Mouse (Mus musculus) neural tube, embryonic 12.5 days (tissue): ENCODE results near the gene Siva1. TPM values are rescaled to one million over a fixed set of nuclear protein-coding genes. Genes with fewer than 3 reads are reported as not detected.

ENCODE experiments used
- ATAC-seq: fragments of 200-750 bp; cut with Nextera tagmentation; 2 replicates; pipeline ENCODE4 v1.8.0; 2017; ENCODE audit warnings: low read depth, mild to moderate bottlenecking, moderate TSS enrichment, moderate library complexity; ENCODE audit not compliant: low FRiP score
- H3K27ac ChIP-seq: fragments of 300-500 bp; sonication (generic); 2 replicates; pipeline ENCODE4 v1.5.1; 2016
- H3K27me3 ChIP-seq: fragments of 300-500 bp; sonication (generic); replicated peaks from 2 replicates; pipeline ENCODE4 v1.6.1; 2016; ENCODE audit warnings: mild to moderate bottlenecking
- H3K36me3 ChIP-seq: fragments of 300-500 bp; sonication (generic); 2 replicates; pipeline ENCODE4 v1.6.1; 2016; ENCODE audit warnings: mild to moderate bottlenecking
- H3K4me1 ChIP-seq: fragments of 300-500 bp; sonication (generic); 2 replicates; pipeline ENCODE4 v1.6.1; 2016
- H3K4me2 ChIP-seq: fragments of 300-500 bp; sonication (generic); replicated peaks from 2 replicates; pipeline ENCODE4 v1.6.1; 2016; ENCODE audit warnings: mild to moderate bottlenecking
- H3K4me3 ChIP-seq: fragments of 300-500 bp; sonication (generic); 2 replicates; pipeline ENCODE4 v1.5.1; 2016
- H3K9ac ChIP-seq: fragments of 300-500 bp; sonication (generic); 2 replicates; pipeline ENCODE4 v1.6.1; 2016; ENCODE audit warnings: mild to moderate bottlenecking
- H3K9me3 ChIP-seq: fragments of 300-500 bp; sonication (generic); 2 replicates; pipeline ENCODE4 v1.6.1; 2016; ENCODE audit warnings: mild to moderate bottlenecking
- WGBS: fragments of 180-500 bp; shearing (Covaris S2); methylation state at CpG from one replicate; pipeline ENCODE4 v1.1.7; 2016; 5-methylcytosine and 5-hydroxymethylcytosine counted together
- polyA plus RNA-seq: library from polyadenylated mRNA; unstranded; fragments of >200 nt; fragmentation: Nextera tagmentation; extraction: Ambion mirVana; gene quantifications from 2 replicates; pipeline ENCODE4 v1.2.1, GENCODE M21; 2016

Gene Siva1
- polyA plus RNA-seq, 1 experiment from 2014 or later = 108 TPM

DNA sequence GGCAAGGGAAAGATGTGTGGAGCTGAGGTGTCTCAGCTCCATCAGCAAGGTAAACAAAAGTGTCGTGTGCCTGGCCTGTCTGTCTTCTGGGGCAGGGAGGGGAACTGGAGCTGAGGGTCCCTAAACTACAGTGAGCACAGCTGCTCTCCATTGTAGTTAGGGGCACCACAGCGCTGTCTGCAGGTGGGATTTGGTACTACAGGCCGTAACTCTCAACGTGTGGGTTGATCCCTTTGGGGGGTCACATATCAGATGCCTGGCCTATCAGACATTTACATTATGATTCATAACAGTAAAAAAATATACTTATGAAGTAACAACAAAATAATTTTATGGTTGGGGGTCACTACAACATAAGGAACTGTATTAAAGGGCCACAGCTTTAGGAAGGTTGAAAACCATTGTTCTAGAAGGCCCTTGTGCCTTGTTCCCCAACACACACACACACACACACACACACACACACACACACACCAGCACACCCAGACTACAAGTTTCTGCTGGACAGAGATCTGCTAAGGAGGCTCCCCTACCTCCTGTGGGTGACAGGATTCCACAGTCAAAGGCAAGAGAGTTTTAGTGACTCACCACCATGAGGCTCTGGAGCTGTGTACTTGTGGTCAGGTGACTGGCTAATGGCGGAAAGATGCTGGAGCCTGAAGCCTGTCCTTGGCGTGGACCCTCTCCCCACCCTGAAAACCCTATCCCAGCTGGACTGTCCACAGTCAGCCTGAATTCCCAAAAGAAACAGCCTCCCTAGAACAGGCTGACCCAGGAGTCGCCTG is 17.2 kb upstream of the Siva1 start:
- no peak overlapping the region for H3K9ac ChIP-seq
- no peak overlapping the region for H3K27ac ChIP-seq
- no peak overlapping the region for H3K4me3 ChIP-seq
- no peaks in the 10 kb centered on the region for H3K36me3 ChIP-seq
- H3K4me2 ChIP-seq = no peak overlapping the region
- WGBS = 68% methylated on average over 7 of the region's 7 CpGs
- no peaks in the 10 kb centered on the region for H3K9me3 ChIP-seq
- ATAC-seq = no peak
- 0 out of 2 replicates have a peak, but pooled peaks cover 12% of the 10 kb centered on the region for H3K4me1 ChIP-seq
- 0 out of 2 replicates have a peak, but pooled peaks cover 4% of the 10 kb centered on the region for H3K27me3 ChIP-seq

DNA sequence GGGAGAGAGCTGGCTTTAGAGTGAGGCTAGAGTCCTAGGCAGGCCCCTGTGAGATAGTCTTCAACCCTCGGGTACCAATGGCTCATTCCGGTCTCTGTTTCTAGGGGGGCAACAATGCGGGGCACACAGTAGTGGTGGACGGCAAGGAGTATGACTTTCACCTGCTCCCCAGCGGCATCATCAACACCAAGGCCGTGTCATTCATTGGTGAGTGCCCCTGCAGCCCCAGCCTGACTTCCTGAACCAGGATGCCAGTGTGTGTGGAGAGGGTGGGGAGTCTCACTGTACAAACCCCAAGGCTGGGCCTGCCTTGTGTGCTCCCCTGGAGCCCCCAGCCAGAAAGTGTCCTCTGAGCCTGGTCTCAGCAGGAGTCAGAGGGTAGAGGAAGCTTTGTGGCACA is 16.3 kb upstream of the Siva1 start:
- Histone ChIP-seq H3K9me3 (no peaks in the 10 kb centered on the region), H3K9ac (no peak overlapping the region), H3K4me3 (no peak overlapping the region), H3K4me1 (0 out of 2 replicates have a peak, but pooled peaks cover 12% of the 10 kb centered on the region), H3K27ac (no peak overlapping the region), H3K27me3 (no peaks in the 10 kb centered on the region), H3K4me2 (no peak overlapping the region), H3K36me3 (no peaks in the 10 kb centered on the region)
- no peak for ATAC-seq
- WGBS = 86% methylated on average over 6 of the region's 6 CpGs

DNA sequence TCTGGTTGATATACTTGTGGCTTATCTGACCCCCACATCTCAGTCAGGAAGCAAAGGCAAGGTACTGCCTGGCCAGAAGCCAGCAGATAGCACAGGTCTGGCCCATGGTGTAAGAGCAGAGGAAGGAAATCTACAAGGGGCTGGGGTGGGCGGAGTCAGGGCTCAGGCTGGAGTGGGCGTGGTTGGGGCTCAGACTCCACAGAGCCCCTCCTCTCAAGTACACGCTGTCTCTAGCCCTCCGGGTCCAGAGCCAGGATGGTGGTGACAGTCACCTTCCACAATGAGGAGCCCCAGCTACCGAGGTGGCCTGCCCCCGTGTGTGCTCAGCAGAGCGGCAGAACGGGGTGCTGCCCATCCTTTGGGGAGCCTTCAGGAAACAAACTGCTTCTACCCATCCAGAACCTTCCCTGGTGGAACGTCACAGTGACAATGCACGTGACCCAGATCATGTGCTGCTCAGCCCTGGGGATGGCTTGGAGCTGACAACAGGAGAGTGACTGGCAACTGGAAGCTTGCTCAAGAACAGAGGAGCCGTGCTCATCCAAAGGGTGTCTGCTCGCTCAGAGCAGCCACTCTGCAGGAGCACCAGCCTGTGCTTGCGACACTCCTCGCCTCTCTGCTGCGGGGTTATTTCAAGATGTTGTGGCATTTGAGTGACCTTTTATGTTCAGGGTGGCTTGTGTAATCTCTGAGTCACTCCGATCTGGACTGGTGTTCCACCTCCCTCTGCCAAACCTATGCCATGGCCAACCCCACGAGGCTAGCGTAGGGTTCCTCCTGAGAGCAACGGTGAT is 15.4 kb upstream of the Siva1 start:
- Histone ChIP-seq H3K27ac (no peak overlapping the region), H3K4me1 (0 out of 2 replicates have a peak, but pooled peaks cover 11% of the 10 kb centered on the region), H3K4me2 (peak overlapping the region; percentile 53), H3K9me3 (no peaks in the 10 kb centered on the region), H3K27me3 (no peaks in the 10 kb centered on the region), H3K4me3 (no peak overlapping the region), H3K36me3 (no peaks in the 10 kb centered on the region), H3K9ac (no peak overlapping the region)
- WGBS = 38% methylated on average over 19 of the region's 19 CpGs
- peak; percentile 51 for ATAC-seq

DNA sequence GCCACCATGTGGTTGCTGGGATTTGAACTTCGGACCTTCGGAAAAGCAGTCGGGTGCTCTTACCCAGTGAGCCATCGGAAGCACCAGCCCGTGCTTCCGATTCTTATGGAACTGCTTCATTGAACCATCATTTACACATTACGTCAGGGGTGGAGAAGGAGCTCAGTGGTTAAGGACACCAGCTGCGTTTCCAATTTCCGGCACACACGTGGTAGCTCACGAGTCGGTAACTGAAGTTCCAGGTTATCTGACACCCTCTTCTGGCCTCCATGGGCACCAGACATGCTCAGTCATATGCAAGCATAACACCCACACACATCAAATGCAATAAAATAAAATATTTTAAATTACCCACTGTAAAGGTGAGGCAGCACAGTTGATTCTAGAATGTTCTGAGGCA is 14.4 kb upstream of the Siva1 start:
- Histone ChIP-seq H3K9me3 (no peaks in the 10 kb centered on the region), H3K4me1 (0 out of 2 replicates have a peak, but pooled peaks cover 8% of the 10 kb centered on the region), H3K4me3 (no peak overlapping the region), H3K9ac (no peak overlapping the region), H3K27ac (no peak overlapping the region), H3K27me3 (no peaks in the 10 kb centered on the region), H3K4me2 (no peak overlapping the region), H3K36me3 (no peaks in the 10 kb centered on the region)
- no peak for ATAC-seq
- WGBS = 94% methylated on average over 12 of the region's 12 CpGs

DNA sequence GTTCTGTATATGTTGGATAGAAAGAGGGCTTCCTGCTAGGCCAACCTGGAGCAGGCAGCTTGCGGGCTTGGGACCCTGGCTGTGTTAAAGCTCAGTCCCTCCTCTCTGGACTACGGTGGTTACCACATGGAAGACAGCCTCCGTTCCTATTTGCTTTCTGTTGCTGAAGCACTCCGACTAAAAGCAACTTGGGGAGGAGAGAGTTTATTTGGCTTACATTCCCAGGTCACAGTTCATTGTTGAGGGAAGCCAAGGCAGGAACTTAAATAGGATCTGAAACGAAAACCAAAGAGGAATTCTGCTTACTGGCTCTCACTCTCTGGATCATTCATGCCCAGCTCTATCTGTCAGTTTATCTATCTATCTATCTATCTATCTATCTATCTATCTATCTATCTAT is 13.7 kb upstream of the Siva1 start:
- ATAC-seq = no peak
- Histone ChIP-seq H3K9ac (no peak overlapping the region), H3K27me3 (no peaks in the 10 kb centered on the region), H3K9me3 (no peaks in the 10 kb centered on the region), H3K27ac (no peak overlapping the region), H3K4me1 (0 out of 2 replicates have a peak, but pooled peaks cover 8% of the 10 kb centered on the region), H3K36me3 (no peaks in the 10 kb centered on the region), H3K4me3 (no peak overlapping the region), H3K4me2 (no peak overlapping the region)
- 84% methylated on average over 5 of the region's 5 CpGs for WGBS

DNA sequence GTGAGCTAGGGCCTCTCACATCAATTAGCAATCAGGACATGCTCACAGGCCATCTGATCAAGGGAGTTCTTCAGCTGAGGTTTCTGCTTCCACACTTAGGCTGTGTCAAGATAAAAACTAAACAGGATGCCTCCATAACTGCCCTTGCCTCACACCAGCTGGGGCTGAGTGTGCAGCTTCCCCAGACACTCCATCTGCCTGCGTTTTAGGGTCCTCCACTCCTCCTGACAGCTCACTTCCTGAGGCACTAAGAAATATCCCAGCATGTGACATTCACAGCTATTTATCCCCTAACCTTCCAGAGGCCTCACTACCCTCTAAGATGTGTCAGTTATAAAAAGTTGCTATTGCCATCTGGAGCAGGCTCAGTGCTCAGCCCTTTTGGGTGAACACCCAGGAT is 13.0 kb upstream of the Siva1 start:
- Histone ChIP-seq H3K4me3 (no peak overlapping the region), H3K4me1 (0 out of 2 replicates have a peak, but pooled peaks cover 8% of the 10 kb centered on the region), H3K9me3 (no peaks in the 10 kb centered on the region), H3K9ac (no peak overlapping the region), H3K27me3 (no peaks in the 10 kb centered on the region), H3K4me2 (no peak overlapping the region), H3K36me3 (no peaks in the 10 kb centered on the region), H3K27ac (no peak overlapping the region)
- ATAC-seq = no peak
- 59% methylated on average over 1 of the region's 1 CpGs for WGBS

GRCm38 (mm10) chr12:112632084-112632777 is 12.2 kb upstream of the Siva1 start:
- no peaks in the 10 kb centered on the region for H3K9me3 ChIP-seq
- 0 out of 2 replicates have a peak, but pooled peaks cover 8% of the 10 kb centered on the region for H3K4me1 ChIP-seq
- 74% methylated on average over 11 of the region's 11 CpGs for WGBS
- no peak overlapping the region for H3K4me2 ChIP-seq
- H3K9ac ChIP-seq = no peak overlapping the region
- no peak overlapping the region for H3K4me3 ChIP-seq
- H3K36me3 ChIP-seq = no peaks in the 10 kb centered on the region
- H3K27ac ChIP-seq = no peak overlapping the region
- ATAC-seq = no peak
- no peaks in the 10 kb centered on the region for H3K27me3 ChIP-seq

DNA sequence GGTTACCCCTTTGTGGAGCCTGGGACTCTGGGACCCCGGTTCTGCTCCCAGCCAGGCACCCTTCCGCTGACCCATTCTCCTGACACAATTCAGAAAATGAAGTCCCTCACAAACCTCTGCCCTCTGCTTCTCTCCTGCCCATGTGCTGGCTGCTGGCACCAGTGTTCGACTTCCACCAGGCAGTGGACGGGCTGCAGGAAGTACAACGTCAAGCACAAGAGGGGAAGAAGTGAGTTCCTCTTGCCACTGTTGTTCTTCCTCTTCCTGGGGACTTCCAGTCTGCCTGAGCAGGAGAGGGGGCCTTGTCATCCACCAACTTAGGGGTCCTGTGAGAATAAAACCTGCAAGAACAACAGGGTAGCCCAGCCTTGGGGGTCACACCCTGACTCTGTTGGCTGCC is 11.6 kb upstream of the Siva1 start:
- Histone ChIP-seq H3K27me3 (no peaks in the 10 kb centered on the region), H3K27ac (no peak overlapping the region), H3K36me3 (no peaks in the 10 kb centered on the region), H3K4me3 (no peak overlapping the region), H3K9me3 (no peaks in the 10 kb centered on the region), H3K4me1 (0 out of 2 replicates have a peak, but pooled peaks cover 8% of the 10 kb centered on the region), H3K9ac (no peak overlapping the region), H3K4me2 (no peak overlapping the region)
- no peak for ATAC-seq
- WGBS = 78% methylated on average over 5 of the region's 5 CpGs

DNA sequence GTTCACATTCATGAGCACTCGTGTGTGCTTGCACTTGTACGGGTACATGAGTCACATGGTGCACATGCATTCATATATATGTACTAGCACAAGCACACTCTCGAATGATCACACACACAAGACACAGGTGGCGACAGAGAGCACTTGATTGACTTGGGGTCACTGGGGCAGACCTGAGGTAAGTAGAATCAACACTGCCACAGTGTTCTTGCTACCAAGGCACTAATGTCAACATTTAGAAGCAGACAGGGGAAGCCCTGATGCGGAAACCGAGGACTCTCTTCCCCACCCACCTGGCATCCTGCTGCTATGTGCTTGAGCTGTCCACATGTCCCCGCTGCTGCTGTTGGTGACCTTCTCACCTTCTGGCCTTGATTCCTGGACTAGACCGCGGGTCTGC is 10.8 kb upstream of the Siva1 start:
- Histone ChIP-seq H3K9me3 (no peaks in the 10 kb centered on the region), H3K27ac (no peak overlapping the region), H3K4me3 (no peak overlapping the region), H3K27me3 (no peaks in the 10 kb centered on the region), H3K36me3 (no peaks in the 10 kb centered on the region), H3K4me1 (0 out of 2 replicates have a peak, but pooled peaks cover 8% of the 10 kb centered on the region), H3K4me2 (no peak overlapping the region), H3K9ac (no peak overlapping the region)
- WGBS = 72% methylated on average over 9 of the region's 9 CpGs
- no peak for ATAC-seq

DNA sequence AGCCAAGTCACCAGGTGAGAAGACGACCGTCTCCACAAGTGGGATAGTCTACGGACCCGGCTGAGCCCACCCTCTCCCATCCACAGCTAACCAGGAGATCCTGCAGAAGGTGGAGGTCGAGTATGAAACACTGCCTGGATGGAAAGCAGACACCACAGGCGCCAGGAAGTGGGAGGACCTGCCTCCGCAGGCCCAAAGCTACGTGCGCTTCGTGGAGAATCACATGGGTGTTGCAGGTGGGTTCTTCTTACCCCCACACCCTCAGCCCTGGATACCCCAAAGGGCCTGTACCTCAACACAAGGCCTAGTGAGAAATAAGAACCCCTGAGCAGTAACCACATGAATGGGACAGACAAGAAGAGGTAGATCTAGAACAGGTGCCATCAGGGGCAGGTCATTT is 5.0 kb upstream of the Siva1 start:
- no peak for ATAC-seq
- H3K4me3 ChIP-seq = no peak overlapping the region
- no peaks in the 10 kb centered on the region for H3K27me3 ChIP-seq
- no peaks in the 10 kb centered on the region for H3K9me3 ChIP-seq
- no peak overlapping the region for H3K9ac ChIP-seq
- WGBS = 92% methylated on average over 10 of the region's 10 CpGs
- H3K36me3 ChIP-seq = no peaks in the 10 kb centered on the region
- H3K4me1 ChIP-seq = no peaks in the 10 kb centered on the region
- H3K27ac ChIP-seq = no peak overlapping the region
- H3K4me2 ChIP-seq = no peak overlapping the region

GRCm38 (mm10) chr12:112643126-112643525 is 1.4 kb upstream of the Siva1 start:
- no peak overlapping the region for H3K4me2 ChIP-seq
- no peak for ATAC-seq
- H3K36me3 ChIP-seq = peaks cover 9% of the 10 kb centered on the region
- no peak overlapping the region for H3K4me3 ChIP-seq
- H3K4me1 ChIP-seq = peaks cover 17% of the 10 kb centered on the region
- no peak overlapping the region for H3K27ac ChIP-seq
- H3K27me3 ChIP-seq = no peaks in the 10 kb centered on the region
- WGBS = 92% methylated on average over 6 of the region's 6 CpGs
- no peaks in the 10 kb centered on the region for H3K9me3 ChIP-seq
- no peak overlapping the region for H3K9ac ChIP-seq
